Mouse (Mus musculus): ENCODE results near the gene Ndufa11.

Gene Ndufa11

DNA sequence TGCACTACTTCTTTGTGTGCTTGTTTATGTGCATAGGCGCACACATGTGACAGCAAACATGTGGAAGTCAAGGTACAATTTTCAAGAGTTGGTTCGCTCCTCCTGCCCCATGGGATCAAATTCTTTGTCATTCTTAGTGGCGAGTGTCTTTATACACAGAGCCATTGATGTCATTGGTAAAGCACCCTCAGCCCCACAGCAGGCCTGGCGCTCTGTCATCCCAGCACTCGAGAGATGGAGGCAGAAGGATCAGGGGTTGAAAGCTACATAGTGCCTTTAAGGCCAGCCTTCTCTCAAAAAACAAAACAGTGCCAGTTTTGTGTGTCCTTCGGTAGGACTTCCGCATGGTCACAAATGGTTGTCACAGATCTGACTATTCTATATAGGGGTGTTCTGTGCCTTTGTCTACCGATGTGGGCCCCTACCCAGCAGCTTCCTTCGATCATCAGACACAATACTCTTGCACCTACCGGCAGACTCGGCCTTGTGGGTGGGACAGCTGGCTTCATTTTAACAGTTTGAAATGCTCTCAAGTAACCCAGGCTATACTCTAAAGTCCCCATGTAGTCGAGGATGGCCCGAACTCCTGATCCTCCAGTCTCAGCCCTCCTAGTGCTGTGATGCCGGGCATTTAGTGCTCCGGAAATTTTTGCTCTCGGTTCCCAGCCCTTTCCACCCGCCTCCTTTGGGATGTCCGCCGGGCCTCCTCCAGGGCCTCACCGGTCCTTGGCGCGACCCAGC is 1.5 kb upstream of the Ndufa11 start:
- DNase-seq (ENCODE audit: low read depth, low spot score), result no peak

- peak; percentile 99 for DNase-seq (ENCODE audit: low read depth, low spot score)
Measured at GRCm38 (mm10) chr17:56716655-56717362, 758 bp upstream of the Ndufa11 start.

- DNase-seq (ENCODE audit: low read depth, low spot score), result no peak
Measured at GRCm38 (mm10) chr17:56722441-56722840, 4.9 kb downstream of the Ndufa11 start.

GRCm38 (mm10) chr17:56723419-56724161 is 6.0 kb downstream of the Ndufa11 start:
- DNase-seq (ENCODE audit: low read depth, low spot score), result no peak

DNA sequence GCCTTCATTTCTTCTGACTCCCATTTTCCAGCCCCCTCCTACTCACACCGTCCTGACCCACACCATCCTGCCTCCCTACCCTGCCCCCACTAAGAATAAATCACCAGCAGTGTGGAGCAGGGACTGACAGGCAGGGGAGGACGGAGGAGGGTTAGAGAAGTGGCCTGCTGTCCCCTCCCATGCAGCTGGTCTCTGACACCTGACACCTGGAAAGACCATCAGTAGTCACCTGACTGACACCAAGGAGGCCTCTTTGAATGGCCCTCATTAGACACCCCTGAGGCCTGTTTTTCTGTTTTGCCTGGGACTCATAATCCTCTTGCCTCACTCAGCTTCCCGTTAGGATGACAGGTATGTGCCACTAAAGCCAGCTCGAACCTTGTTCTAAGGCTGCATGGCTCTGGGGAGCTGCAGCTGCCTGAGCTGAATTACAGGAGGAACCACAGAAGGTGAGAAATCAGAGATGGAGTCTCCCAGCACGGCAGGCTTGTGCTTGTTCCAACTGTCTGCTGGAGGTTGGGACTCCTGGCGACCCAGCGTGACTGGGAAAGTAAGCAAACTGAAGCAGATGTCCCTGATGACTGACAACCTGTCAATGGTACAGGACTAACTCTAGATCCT is 9.6 kb downstream of the Ndufa11 start:
- no peak for DNase-seq (ENCODE audit: low read depth, low spot score)

- no peak for DNase-seq (ENCODE audit: low read depth, low spot score)
Measured at GRCm38 (mm10) chr17:56727659-56728058, 10.1 kb downstream of the Ndufa11 start.

DNA sequence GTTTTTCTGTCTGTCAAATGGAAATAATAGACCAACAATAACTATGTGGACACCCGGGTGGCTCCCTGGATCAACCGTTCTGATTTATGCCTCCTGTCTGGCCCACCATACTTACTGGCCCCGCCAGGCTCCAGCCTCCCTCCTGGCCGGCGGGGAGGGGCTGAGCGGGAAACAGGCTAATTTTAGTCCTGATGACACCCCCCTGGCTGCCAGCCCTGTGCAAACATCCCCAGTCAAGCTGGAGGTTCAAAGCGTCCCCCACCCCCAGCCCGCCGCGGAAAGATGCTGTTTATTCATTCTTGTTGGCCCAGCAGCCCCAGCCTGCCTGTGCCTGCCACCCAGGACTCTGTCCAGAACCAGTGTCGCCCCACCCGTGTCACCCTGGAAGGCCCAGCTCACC is 10.6 kb downstream of the Ndufa11 start:
- DNase-seq (ENCODE audit: low read depth, low spot score), result no peak

GRCm38 (mm10) chr17:56729151-56729550 is 11.6 kb downstream of the Ndufa11 start:
- DNase-seq (ENCODE audit: low read depth, low spot score), result peak; percentile 59

DNA sequence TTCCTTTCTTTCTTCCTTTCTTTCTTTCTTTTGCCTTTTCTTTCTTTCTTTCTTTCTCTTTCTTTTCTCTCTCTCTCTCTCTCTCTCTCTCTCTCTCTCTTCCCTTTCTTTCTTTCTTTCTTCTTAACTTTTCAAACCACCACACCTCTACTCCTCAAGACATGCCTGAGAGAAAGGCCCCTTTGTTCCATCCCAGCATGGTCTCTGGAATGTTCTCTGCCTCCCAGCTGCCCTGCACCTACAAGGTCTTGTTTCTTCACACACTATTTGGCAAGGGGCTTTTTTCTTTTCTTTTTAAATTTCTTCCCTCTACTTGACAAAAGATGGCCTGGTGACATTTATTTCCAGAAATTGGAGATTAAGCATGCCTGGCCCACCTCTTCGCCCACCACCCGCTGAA is 12.1 kb downstream of the Ndufa11 start:
- DNase-seq (ENCODE audit: low read depth, low spot score), result no peak

DNA sequence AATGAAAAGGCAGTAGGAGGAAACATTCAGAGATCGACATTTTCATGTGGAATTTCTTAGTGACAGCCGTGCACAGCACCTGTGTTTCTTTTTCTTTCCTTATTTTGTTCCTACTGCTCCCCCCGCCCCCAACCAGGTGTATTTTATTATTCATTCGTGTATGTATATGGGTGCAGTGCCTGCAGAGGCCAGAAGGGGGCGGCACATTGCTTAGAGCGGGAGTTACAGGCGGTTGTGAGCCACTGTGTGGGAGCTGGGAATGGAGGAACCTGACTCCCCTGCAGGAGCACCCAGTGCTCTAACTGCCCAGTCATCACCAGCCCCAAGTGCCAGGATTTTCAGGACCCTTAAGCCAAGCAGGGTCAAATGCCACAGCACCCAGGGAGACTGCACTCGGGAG is 19.0 kb downstream of the Ndufa11 start:
- no peak for DNase-seq (ENCODE audit: low read depth, low spot score)

- DNase-seq (ENCODE audit: low read depth, low spot score), result no peak
Measured at GRCm38 (mm10) chr17:56738221-56738620, 20.7 kb downstream of the Ndufa11 start.

DNA sequence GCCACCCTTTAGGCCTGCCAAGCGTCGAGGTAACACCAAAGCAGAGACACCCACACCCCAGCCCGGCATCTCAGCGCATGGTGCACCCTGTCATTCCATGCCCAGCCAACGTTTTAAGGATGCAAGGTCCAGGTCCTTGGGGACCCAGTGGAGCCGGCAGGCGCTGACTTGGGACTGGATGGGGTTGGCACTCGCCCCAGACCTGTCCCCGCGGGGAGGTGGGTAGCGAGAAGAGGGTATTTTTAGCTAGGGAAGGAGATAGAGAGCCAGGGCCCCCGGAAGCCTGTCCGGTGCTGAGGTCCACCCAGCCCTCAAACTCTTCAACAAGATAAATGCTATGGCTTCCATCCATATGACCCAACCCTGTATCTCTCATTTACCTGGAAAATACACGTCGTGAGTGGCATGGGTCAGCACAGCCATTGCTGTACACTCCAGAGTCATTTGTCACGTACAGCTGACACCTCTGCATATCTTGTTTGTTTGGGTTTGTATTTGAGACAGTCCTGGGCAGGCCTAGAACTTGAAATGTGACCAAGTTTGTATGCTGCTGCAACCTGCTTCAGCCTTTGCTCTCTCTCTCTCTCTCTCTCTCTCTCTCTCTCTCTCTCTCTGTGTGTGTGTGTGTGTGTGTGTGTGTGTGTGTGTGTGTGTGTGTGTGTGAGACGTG is 22.7 kb downstream of the Ndufa11 start:
- no peak for DNase-seq (ENCODE audit: low read depth, low spot score)

DNA sequence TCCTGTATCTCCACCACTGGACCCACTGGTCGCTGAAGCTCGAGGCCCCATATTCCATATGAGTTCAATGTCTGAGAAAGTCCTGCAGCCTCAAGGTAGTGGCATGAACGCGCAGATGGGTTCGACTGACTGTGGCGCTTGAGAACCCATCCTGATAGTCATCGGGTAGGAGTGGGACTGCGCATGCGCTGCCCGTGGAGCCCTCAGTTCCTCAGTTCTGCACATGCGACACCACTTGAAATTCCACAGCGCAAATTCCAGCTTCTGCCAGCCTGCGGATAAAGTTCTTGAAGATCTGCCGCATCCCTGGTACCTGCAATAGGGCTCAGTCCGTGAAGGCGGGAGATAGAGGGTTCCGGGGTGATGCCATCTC is 23.2 kb downstream of the Ndufa11 start:
- DNase-seq (ENCODE audit: low read depth, low spot score), result no peak

GRCm38 (mm10) chr17:56744173-56744572 is 26.6 kb downstream of the Ndufa11 start:
- no peak for DNase-seq (ENCODE audit: low read depth, low spot score)

- DNase-seq (ENCODE audit: low read depth, low spot score), result peak; percentile 52
Measured at GRCm38 (mm10) chr17:56751404-56752072, 34.0 kb downstream of the Ndufa11 start.

DNA sequence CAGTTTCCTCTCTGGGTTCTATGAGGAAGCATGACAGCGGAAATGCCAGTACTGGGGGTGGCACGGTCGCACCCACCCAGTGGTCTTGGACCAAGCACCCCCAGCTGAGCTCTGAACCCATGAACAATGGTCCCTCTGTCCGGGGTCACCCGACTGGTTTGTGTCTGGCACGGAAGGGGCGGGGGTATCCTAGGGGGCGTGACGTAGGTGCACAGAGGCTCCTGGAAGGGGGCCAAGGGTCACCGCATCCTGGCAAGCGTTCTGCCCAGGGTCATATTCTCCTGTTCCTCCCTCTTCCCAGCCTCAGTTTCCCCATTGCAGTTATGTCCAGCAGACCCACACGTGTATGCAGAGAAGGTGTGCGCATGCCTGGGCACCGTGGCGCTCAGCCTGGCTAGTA is 35.9 kb downstream of the Ndufa11 start:
- no peak for DNase-seq (ENCODE audit: low read depth, low spot score)

DNA sequence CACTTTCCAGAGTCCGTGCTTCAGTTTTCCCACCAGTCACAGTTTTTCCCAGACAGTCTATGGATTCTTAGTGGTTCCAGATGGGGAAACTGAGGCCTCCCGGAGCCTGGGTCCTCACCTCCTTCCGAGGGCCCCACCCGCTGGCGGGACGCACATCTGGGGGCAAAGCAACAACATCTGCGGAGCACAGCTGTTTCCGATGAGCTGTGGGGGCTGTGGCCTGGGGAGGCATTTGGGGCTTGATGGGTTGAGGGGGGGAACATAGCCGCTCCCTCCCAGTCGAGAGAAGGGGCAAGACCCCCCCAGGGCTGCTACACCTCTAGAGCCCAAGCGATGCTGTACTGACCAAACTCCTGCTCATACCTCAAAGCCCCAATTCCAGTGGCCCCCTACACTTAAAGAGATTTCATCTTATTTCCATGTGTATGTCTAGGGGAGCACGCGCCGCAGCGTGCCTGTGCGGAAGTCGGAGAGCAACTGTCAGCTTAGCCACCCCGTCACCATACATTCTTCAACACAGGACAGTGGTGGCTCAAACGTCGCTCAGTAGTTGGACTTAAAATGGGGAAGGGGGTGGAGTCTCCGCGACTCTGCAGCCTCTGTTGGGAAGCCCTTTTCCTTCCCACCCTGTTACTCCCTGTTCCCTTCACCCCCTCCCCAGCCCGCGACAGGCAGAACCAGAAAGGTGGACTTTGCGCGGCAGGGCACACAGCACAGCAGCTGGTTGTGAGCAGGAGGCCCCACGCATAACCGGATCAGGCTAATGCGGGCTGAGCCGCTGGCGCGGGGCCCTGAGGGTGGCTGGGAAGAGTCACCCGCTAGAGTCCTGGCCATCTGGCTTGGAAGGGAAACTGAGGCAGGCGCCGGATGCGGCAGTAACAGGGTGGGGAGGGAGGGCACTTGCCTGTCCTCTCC is 37.0 kb downstream of the Ndufa11 start:
- no peak for DNase-seq (ENCODE audit: low read depth, low spot score)

- DNase-seq (ENCODE audit: low read depth, low spot score), result no peak
Measured at GRCm38 (mm10) chr17:56756703-56757399, 39.3 kb downstream of the Ndufa11 start.

GRCm38 (mm10) chr17:56757416-56758123 is 40.0 kb downstream of the Ndufa11 start, which contains the start of gene Nrtn:
Gene Nrtn, minus strand, starts transcription at chr17:56757530.
- DNase-seq (ENCODE audit: low read depth, low spot score), result peak; percentile 60
